Mouse (Mus musculus) C2C12 (cell line): Measurements from ENCODE around the gene Tpk1.

Experiments
- CEBPB ChIP-seq: IDR thresholded peaks from one replicate; pipeline ENCODE4 v1.6.1; 2011; ENCODE audit warnings: low read depth, mild to moderate bottlenecking, control low read depth, moderate library complexity
- CTCF ChIP-seq: IDR thresholded peaks from one replicate; pipeline ENCODE4 v1.5.1; 2011; ENCODE audit not compliant: control insufficient read depth, insufficient read depth, insufficient read length
- FOSL1 ChIP-seq: IDR thresholded peaks from one replicate; pipeline ENCODE4 v1.8.0; 2011; ENCODE audit warnings: mild to moderate bottlenecking, low read length; ENCODE audit not compliant: poor library complexity, insufficient read depth, severe bottlenecking
- MAX ChIP-seq: IDR thresholded peaks from one replicate; pipeline ENCODE4 v1.6.1; 2011; ENCODE audit warnings: mild to moderate bottlenecking, control low read depth
- MYOD1 ChIP-seq: IDR thresholded peaks from one replicate; pipeline ENCODE4 v1.6.1; 2011; ENCODE audit warnings: low read depth; ENCODE audit not compliant: control insufficient read depth, insufficient read length
- MYOG ChIP-seq: IDR thresholded peaks from one replicate; pipeline ENCODE4 v1.6.1; 2011; ENCODE audit not compliant: control insufficient read depth, insufficient read length; ENCODE audit errors: extremely low read depth
- USF1 ChIP-seq: IDR thresholded peaks from one replicate; pipeline ENCODE4 v1.6.1; 2011; ENCODE audit warnings: low read depth, mild to moderate bottlenecking, control low read depth, moderate library complexity

DNA sequence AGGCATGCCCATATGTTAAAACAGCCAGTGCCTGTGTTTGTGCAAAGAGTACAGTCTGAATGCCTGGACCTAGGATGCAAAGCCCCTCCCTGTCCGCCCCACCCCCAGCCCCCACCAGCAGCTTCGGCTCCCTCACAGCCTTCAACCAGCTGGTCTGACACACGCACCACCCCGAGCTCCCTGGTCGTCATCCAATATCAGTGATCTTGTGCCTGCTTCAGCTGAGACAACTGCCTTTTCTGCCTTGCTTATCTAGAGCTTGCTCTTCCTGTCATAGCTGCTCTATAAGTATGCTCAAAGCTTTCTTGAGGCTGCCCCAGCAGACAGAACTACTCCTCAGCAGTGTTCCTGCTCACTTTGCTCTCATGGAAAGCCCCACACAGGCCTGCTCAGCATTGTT lies 370.2 kb downstream of the Tpk1 start:
- no peak for TF ChIP-seq CTCF
- TF ChIP-seq MYOG, result no peak
- TF ChIP-seq FOSL1, result no peak
- TF ChIP-seq MAX, result no peak
- TF ChIP-seq USF1, result no peak
- TF ChIP-seq CEBPB, result no peak
- no peak for TF ChIP-seq MYOD1
